Mouse (Mus musculus): ENCODE measurements at regions not wholly inside any gene's neighbourhood (a gene's known extent, or its start where the extent isn't known, plus 50 kb on each side); places are given as distances from the start of the nearest gene placed in this dataset.

GRCm38 (mm10) chr11:111155023-111155422 lies 89.1 kb downstream of the Kcnj2 start:
- DNase-seq (ENCODE audit: low spot score in 2 of 2), result no peak

GRCm38 (mm10) chr11:111155747-111156146 lies 89.8 kb downstream of the Kcnj2 start:
- DNase-seq (ENCODE audit: low spot score in 2 of 2), result no peak

- DNase-seq (ENCODE audit: low spot score in 2 of 2), result no peak
Measured at GRCm38 (mm10) chr11:111159299-111159698, 93.3 kb downstream of the Kcnj2 start.

GRCm38 (mm10) chr11:111164907-111165306 lies 98.9 kb downstream of the Kcnj2 start:
- DNase-seq (ENCODE audit: low spot score in 2 of 2), result no peak

GRCm38 (mm10) chr11:111170174-111170800 lies 104.3 kb downstream of the Kcnj2 start:
- no peak for DNase-seq (ENCODE audit: low spot score in 2 of 2)

- no peak for DNase-seq (ENCODE audit: low spot score in 2 of 2)
Measured at GRCm38 (mm10) chr11:111173525-111173924, 107.6 kb downstream of the Kcnj2 start.

GRCm38 (mm10) chr11:111175566-111175965 lies 109.6 kb downstream of the Kcnj2 start:
- peak; percentile 14 to 39 for DNase-seq (ENCODE audit: low spot score in 2 of 2)

GRCm38 (mm10) chr11:111177516-111177915 lies 111.6 kb downstream of the Kcnj2 start:
- no peak for DNase-seq (ENCODE audit: low spot score in 2 of 2)

- DNase-seq (ENCODE audit: low spot score in 2 of 2), result no peak
Measured at GRCm38 (mm10) chr11:111197422-111197821, 131.5 kb downstream of the Kcnj2 start.

- no peak for DNase-seq (ENCODE audit: low spot score in 2 of 2)
Measured at GRCm38 (mm10) chr11:111200512-111200911, 134.5 kb downstream of the Kcnj2 start.

GRCm38 (mm10) chr11:111202780-111203179 lies 136.8 kb downstream of the Kcnj2 start:
- DNase-seq (ENCODE audit: low spot score in 2 of 2), result no peak

GRCm38 (mm10) chr11:111210565-111210964 lies 144.6 kb downstream of the Kcnj2 start:
- no peak for DNase-seq (ENCODE audit: low spot score in 2 of 2)

GRCm38 (mm10) chr11:111212038-111212701 lies 146.2 kb downstream of the Kcnj2 start:
- DNase-seq (ENCODE audit: low spot score in 2 of 2), result no peak

GRCm38 (mm10) chr11:111212702-111213328 lies 146.9 kb downstream of the Kcnj2 start:
- DNase-seq (ENCODE audit: low spot score in 2 of 2), result no peak

- DNase-seq (ENCODE audit: low spot score in 2 of 2), result no peak
Measured at GRCm38 (mm10) chr11:111215006-111215405, 149.0 kb downstream of the Kcnj2 start.

GRCm38 (mm10) chr11:111223834-111224233 lies 157.9 kb downstream of the Kcnj2 start:
- DNase-seq (ENCODE audit: low spot score in 2 of 2), result no peak

GRCm38 (mm10) chr11:111227305-111227704 lies 161.3 kb downstream of the Kcnj2 start:
- no peak for DNase-seq (ENCODE audit: low spot score in 2 of 2)

- no peak for DNase-seq (ENCODE audit: low spot score in 2 of 2)
Measured at GRCm38 (mm10) chr11:111236741-111237140, 170.8 kb downstream of the Kcnj2 start.

GRCm38 (mm10) chr11:111239784-111240183 lies 173.8 kb downstream of the Kcnj2 start:
- no peak for DNase-seq (ENCODE audit: low spot score in 2 of 2)

- DNase-seq (ENCODE audit: low spot score in 2 of 2), result no peak
Measured at GRCm38 (mm10) chr11:111252226-111252625, 186.3 kb downstream of the Kcnj2 start.

- no peak for DNase-seq (ENCODE audit: low spot score in 2 of 2)
Measured at GRCm38 (mm10) chr11:111256596-111256995, 190.6 kb downstream of the Kcnj2 start.

GRCm38 (mm10) chr11:111260691-111261383 lies 194.9 kb downstream of the Kcnj2 start:
- DNase-seq (ENCODE audit: low spot score in 2 of 2), result no peak
